Mouse (Mus musculus): Measurements from ENCODE around the gene 4833423E24Rik.

The 4833423E24Rik gene

DNA sequence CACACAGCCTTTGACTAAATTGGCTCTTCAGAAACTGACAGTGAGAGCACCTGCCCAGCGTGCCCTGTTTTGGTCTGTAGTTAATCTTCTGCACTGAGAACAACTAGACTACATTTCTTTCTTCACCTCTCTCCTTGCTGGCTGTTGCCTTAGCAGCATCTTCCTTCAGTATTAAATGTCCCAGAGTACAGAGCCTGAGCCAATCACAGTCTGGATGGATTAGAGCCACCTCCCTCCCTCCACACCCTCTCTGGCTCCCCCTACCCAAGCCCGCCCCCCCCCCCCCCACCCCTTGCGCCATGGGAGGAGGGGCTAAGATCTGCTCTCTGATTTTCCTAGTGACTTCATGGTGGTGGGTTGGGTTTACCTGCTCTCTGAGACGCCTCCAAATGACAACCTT lies at the start of gene 4833423E24Rik:
Gene 4833423E24Rik, minus strand, starts transcription at position 146 of the 400 bp plus-strand sequence.
- DNase-seq (ENCODE audit: low spot score): no peak

DNA sequence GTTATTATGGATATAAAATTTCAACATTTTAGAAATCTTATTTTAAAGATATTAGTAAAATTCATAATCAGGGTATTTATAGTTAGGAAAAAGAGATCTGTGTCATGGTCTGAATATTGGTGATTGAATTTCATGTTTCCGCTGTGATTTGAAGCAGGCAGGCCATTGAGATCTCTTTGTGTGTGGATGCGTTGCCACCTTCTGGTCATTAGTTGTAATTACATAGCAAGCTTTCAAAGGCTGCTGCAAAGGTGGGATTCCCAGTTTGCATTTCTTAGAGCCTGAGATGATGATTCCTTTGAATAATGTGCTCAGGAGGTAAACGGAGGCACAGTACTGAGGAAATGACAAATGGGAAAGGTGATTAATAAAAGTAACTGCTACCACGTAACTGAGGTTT lies 42.4 kb upstream of the 4833423E24Rik start:
- peak; percentile 6 for DNase-seq (ENCODE audit: low spot score)

DNA sequence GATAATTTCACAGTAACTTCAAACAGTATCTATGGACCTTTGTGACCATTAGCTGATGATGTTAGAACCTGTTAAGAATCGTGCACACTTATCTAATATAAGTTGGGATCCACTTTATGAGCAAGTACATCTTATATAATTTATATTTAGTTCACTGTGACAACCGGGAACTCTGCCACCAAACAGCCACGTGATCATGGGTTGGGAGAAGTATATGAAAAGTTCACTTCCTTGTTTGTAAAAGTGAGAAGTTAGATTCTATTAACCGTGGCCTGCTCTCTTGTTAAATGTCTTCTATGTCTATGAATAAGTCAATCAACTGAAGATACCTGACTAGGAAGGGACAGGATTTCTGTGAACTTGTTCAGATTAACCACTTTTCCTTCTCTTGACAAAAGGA lies 41.4 kb upstream of the 4833423E24Rik start:
- no peak for DNase-seq (ENCODE audit: low spot score)

DNA sequence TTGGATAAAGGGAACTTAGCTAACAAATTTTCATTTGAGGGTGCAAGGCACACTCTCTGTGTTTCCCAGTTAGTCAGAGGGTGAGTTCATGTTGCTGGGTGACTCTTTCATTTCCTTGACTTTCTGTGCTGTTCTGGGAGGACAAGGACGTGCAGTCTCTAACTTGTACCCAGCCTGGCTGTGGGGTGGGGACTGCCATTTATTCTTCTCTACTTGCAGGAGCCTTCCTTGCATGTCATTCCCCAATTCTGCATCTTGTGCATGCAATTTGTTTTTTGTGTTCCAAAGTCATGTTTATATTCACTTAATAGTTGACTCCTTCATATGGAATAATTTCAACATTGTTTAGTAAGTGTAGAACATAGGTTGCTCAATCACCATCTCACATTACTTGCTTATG lies 36.0 kb upstream of the 4833423E24Rik start:
- no peak for DNase-seq (ENCODE audit: low spot score)

DNA sequence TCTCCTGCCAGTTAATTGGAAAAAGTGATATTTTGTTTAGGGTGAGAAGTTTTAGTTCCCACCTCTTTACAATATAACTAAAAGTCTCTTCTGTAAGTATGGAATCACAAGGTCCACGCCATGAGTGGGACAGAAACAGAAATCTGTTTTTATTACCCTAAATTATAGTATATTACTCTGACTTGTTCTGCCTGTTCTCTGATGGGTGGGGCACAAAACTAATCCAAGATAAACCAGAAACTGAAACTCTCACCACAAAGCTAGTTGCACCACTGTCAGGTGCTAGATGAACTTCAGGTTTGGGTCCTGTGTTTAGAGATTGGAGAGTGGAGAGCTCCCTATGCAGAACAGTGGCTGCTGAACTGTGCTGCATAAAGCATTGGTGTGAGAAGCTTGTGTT lies 15.1 kb upstream of the 4833423E24Rik start:
- DNase-seq (ENCODE audit: low spot score): no peak

DNA sequence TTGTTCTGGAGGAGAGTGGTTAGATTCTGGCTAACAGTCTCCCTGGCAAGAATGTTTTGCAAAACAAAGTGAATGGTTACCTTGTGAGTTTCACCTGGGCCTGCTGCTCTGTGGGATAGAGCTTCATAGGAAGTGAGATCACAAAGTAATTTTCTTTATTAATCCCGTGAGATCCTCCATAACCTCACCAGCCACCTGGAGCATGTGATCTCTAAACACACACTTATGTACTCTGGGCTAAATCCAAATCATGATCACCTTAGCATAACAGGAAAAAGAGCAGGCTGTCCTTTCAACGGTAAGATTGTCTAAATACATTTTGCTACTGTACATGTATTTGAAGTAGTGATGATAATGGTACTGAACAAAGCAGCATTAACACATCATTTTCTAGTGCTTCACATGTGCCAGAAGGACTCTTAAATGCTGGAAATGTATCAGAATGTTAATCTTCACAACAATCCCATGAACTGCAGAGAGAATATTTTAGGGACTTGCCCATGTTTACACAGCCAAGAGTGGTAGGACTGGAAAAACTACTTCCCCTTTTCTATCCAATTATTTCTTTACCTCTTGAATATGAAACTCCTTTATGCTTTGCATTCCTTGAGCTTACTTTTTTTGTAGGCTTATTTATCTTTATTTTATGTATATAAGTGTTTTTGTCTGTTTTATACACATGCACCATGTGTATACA lies 13.4 kb upstream of the 4833423E24Rik start:
- no peak for DNase-seq (ENCODE audit: low spot score)

DNA sequence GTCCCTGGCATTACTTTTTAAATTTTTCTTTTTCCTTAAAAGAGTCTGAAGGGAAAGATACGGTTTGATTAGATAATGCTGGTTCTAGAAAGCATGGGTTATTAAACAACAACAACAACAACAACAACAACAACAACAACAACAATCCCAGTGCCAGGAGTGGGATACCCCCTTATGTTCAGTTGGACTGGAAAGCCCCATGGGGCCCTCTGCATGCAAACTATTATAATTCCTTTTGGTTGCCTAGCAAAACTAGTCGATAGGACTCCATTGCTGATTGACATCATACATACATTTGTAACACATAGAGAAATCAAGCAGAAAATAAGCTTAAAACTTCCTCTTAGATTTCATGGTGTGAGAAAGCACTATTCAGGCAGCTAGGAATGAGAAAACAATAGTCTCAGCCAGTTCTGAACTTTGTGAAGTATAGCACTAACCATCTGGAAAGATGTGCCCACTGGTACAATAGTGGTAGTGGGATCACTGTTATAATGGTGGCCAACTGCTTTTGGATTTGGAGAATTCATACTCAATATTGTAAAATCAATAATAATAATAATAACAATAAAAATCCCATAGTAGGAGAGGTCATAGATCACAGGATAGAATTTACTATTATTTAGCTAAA lies 4.2 kb upstream of the 4833423E24Rik start:
- DNase-seq (ENCODE audit: low spot score): no peak

DNA sequence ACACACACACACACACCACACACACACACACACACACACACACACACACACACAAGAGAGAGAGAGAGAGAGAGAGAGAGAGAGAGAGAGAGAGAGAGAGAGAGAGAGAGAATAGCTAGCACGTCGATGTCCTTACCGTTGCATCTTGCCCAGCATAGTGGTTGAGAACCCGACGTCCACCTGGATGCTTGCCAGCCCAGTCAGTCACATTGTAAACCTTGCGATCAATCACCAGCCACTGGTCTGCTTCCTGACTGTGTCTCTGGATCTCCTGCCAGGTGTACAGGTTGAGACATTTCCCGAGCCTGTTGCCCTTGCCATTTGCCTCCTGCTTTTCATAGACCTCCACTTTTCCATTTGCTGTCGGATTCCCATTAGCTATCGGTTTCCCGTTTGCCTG lies 532 bp downstream of the 4833423E24Rik start:
- DNase-seq (ENCODE audit: low spot score): peak; percentile 30

DNA sequence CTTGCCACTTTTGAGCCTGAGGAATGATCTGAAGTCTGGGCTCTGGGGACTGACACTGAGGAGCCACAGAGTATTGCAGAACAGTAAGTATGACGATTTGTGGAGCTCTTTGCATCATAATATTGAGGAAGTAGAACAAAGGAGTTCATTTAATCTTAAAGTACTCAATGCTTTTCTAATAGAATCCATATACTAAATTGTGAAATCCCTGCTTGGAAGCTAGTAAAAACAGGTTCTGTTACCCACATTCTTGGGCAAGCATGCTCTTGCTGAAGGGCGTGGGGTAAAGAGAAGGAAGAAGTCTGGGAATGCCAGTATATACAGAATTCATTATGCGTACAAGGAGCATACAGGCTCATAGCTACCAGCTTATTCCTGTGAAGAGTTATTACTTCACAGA lies 8.4 kb downstream of the 4833423E24Rik start:
- no peak for DNase-seq (ENCODE audit: low spot score)

DNA sequence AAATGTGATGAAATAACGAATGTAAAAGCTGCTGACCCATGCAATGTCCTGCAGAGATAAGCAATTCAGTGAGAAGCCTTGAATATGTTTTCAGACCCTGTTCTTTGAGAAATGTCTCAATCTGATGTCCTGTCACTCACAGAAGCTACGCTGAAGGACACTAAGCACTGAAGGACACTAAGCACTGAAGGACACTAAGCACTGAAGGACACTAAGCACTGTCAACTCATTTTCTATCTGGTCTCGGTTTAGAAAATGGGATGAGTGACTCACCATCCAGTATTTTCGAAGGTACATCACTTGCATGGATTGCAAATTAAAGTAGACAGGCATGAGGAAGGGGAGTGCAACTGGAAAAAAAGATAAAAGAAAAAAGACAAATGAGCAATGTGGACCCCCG lies 28.4 kb downstream of the 4833423E24Rik start:
- no peak for DNase-seq (ENCODE audit: low spot score)

DNA sequence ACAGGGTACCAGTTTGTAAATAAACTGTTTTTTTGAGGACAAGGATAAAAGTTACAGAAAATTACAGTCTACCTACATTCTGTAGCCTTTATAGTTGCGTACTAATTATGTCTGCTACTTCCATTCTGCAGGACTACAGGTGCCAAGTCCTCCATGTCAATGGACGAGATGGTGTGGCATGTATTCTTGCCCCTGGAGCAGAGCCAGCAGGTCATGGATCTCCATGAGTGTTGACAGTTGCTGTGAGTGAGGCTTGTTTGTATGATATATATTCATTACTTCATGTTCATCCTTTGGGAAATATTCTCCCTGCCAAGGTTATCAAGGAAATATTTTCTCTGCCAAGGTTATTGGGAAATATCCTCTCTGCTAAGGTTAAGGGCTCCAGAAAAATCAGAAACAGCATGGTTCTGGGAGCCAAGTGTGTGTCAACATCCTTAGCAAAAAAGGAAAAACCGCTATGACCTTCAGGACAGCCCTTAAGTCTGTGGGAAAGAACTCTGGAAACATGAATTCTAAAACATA lies 52.0 kb downstream of the 4833423E24Rik start:
- DNase-seq (ENCODE audit: low spot score): no peak

DNA sequence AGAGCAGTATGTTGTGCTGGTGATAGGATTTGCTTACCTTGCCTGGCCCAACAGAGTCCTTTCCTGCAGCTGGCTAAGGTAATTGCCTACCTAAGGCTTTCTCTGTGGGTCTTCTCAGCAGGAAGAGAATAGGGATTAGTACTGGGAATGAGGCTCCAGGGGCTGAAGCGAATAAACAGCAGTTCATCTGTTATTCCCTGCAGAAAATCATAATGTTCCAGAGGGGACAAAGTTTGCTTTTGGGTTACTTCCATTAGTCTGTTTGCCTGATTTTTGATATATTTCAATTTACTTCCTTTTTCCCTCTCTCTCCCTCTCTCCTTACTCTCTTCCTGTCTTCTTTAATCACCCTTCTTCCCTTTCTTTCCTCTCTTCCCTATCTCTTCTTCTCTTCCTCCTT lies 75.3 kb downstream of the 4833423E24Rik start, which contains the start of gene Olfr995:
Gene Olfr995, minus strand, starts transcription at position 101 of the 400 bp plus-strand sequence.
- no peak for DNase-seq (ENCODE audit: low spot score)

DNA sequence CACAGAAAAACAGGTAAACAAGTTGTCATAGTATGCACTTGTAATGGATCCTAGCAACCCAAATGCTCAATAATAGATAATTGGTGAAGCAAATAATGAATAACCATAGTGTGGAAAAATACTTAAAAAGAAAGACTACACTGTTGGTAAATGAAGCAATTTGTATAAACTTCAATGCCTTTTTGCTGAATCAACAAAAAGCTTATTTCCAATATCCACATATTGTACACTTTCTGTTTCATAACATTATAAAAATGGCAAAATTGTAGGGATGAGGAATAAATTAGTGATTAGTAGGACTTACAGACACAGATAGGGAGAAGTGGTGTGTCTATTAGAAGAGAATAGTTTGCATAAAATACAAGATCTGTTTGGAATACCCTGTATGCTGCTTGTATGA lies 76.3 kb downstream of the 4833423E24Rik start:
- no peak for DNase-seq (ENCODE audit: low spot score)

DNA sequence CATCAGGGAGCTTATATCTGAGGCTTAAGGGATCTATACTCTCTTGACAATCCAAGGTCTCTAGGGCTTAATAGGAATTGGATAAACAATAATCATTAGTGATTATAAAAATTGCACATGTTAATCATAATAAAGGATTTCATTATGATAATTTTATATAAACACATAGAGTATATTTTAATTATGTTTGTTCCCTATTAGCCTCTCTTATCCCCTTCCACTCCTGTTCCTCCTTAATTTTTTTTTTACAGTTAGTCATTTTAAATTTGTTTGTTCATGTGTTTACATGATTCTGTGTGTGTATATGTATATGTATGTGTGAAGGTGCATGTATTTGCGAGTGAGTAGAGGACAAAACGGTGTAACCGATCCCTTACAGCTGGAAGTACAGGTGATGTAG lies 82.5 kb downstream of the 4833423E24Rik start, which contains the start of gene Olfr994:
Gene Olfr994, minus strand, starts transcription at position 101 of the 400 bp plus-strand sequence.
- DNase-seq (ENCODE audit: low spot score): no peak

Measured in testis, postnatal 14 days (tissue).